Mouse (Mus musculus) neural tube, embryonic 13.5 days (tissue): ENCODE measurements around the gene Olfr873. TPM values are rescaled to one million over a fixed set of nuclear protein-coding genes. Genes with fewer than 3 reads are reported as not detected.
"Not testable (repeated sequence)": the region's sequence is repeated elsewhere in the genome, so short reads cannot be mapped to it uniquely, and the experiment has no call there.

Source experiments
- ATAC-seq: fragments of 200-750 bp; cut with Nextera tagmentation; 2 replicates; pipeline ENCODE4 v1.8.0; 2017; ENCODE audit warnings: low read depth, mild to moderate bottlenecking, moderate TSS enrichment, moderate library complexity
- H3K27ac ChIP-seq: fragments of 300-500 bp; sonication (generic); replicated peaks from 2 replicates; pipeline ENCODE4 v1.5.1; 2015; ENCODE audit warnings: moderate library complexity, mild to moderate bottlenecking, inconsistent platforms
- H3K27me3 ChIP-seq: fragments of 300-500 bp; sonication (generic); 2 replicates; pipeline ENCODE4 v1.6.1; 2015; ENCODE audit warnings: mild to moderate bottlenecking, inconsistent platforms
- H3K36me3 ChIP-seq: fragments of 300-500 bp; sonication (generic); 2 replicates; pipeline ENCODE4 v1.6.1; 2015; ENCODE audit warnings: mild to moderate bottlenecking, inconsistent platforms
- H3K4me1 ChIP-seq: fragments of 300-500 bp; sonication (generic); replicated peaks from 2 replicates; pipeline ENCODE4 v1.6.1; 2015; ENCODE audit warnings: inconsistent platforms
- H3K4me2 ChIP-seq: fragments of 300-500 bp; sonication (generic); 2 replicates; pipeline ENCODE4 v1.6.1; 2015; ENCODE audit warnings: inconsistent platforms, mild to moderate bottlenecking, moderate library complexity
- H3K4me3 ChIP-seq: fragments of 300-500 bp; sonication (generic); 2 replicates; pipeline ENCODE4 v1.5.1; 2015; ENCODE audit warnings: mild to moderate bottlenecking, inconsistent platforms
- H3K9ac ChIP-seq: fragments of 300-500 bp; sonication (generic); 2 replicates; pipeline ENCODE4 v1.6.1; 2015; ENCODE audit warnings: moderate library complexity, mild to moderate bottlenecking, inconsistent platforms
- H3K9me3 ChIP-seq: fragments of 300-500 bp; sonication (generic); 2 replicates; pipeline ENCODE4 v1.6.1; 2016; ENCODE audit warnings: inconsistent platforms
- WGBS: fragments of 180-500 bp; shearing (Covaris S2); methylation state at CpG from one replicate; pipeline ENCODE4 v1.1.7; 2015; 5-methylcytosine and 5-hydroxymethylcytosine counted together
- polyA plus RNA-seq: library from polyadenylated mRNA; unstranded; fragments of >200 nt; fragmentation: Nextera tagmentation; extraction: Ambion mirVana; gene quantifications from 2 replicates; pipeline ENCODE4 v1.2.1, GENCODE M21; 2015

Olfr873 gene
- polyA plus RNA-seq = not detected in 2 replicates

DNA sequence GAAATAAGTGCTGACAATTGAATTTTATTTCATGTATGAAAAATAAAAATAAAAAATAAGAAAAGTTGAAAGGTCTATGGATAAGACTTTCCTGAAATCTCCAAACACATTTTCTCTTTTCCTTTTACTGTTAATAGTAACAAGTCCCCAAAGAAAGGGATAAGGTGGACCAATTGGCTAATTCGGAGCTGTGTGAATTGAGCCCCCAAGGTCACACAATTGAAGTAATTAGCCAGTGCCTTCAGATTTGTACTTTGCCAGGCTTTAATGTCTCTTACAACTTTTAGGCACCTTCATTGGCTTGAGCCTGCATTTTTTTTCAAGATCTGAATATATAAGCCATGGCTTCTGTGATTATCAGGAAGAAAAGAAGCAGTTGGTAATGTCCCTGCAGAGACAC is at the start of gene Olfr873:
TSS of gene Olfr873 (plus strand) at position 301 of the 400 bp plus-strand sequence.
- Histone ChIP-seq H3K4me1 (no peaks in the 10 kb centered on the region), H3K9me3 (peaks cover 6% of the 10 kb centered on the region; the same call in 1 of the 2 replicates), H3K27me3 (no peaks in the 10 kb centered on the region), H3K36me3 (no peaks in the 10 kb centered on the region), H3K4me3 (no peak within 1 kb of the TSS), H3K27ac (no peak within 1 kb of the TSS), H3K4me2 (no peak within 1 kb of the TSS), H3K9ac (no peak within 1 kb of the TSS)
- 95% methylated on average over 1 of the region's 1 CpGs for WGBS
- no peak for ATAC-seq

- H3K27ac ChIP-seq = no peak within 1 kb of the TSS
- H3K4me3 ChIP-seq = no peak within 1 kb of the TSS
- H3K36me3 ChIP-seq = no peaks in the 10 kb centered on the region
- ATAC-seq = no peak
- 82% methylated on average over 1 of the region's 1 CpGs for WGBS
- no peak within 1 kb of the TSS for H3K4me2 ChIP-seq
- H3K9ac ChIP-seq = no peak within 1 kb of the TSS
- no peaks in the 10 kb centered on the region for H3K27me3 ChIP-seq
- no peaks in the 10 kb centered on the region for H3K4me1 ChIP-seq
- no peaks in the 10 kb centered on the region for H3K9me3 ChIP-seq
These were observed 16.3 kb upstream of the Olfr873 start, which contains the start of gene Olfr39 for GRCm38 (mm10) chr9:20282051-20282450. TSS of gene Olfr39 (plus strand) at chr9:20282351.

DNA sequence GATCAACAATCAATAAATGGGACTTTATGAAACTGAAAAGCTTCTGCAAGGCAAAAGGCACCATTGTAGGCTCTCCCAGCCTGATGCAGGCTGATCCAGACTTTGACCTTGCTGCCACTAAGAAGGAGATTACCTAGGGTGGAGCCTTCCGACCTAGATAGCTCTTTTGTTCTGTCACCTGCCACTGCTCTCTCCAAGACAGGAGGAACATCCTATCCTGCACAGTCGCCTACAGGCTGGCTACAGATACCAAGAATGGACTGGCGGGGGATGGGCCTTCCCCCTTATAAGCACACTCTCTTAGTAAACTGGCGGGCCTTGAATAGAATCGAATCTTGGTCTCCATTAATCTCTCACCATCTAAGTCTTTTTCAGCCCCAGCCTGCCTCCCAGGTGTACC is 2.8 kb upstream of the Olfr873 start:
- not testable (repeated sequence) for H3K36me3 ChIP-seq, H3K27me3 ChIP-seq, H3K4me2 ChIP-seq, H3K4me3 ChIP-seq, H3K9me3 ChIP-seq, H3K9ac ChIP-seq, ATAC-seq, H3K4me1 ChIP-seq, H3K27ac ChIP-seq
- WGBS = 84% methylated on average over 5 of the region's 5 CpGs

DNA sequence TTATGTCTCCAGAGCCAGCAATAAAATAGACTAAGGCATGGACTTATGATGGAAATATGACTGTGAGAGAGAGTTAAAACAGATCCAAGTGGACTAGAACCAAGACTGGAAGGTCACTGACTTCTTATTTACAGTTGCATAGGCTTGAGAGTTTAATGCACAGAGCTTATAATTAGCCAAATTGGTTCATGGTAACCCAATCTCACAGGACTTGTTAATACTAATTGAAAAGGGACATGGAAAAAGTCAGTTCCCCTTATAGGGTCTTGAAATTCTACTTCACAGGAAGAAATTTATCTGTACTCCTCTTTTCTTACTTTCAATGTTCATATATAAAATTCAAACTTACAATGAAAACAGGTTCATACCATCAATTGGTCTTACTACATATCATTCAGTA is 37.7 kb downstream of the Olfr873 start, which contains the start of gene Olfr18:
TSS of gene Olfr18 (minus strand) at position 101 of the 400 bp plus-strand sequence.
- Histone ChIP-seq H3K27me3 (no peaks in the 10 kb centered on the region), H3K36me3 (no peaks in the 10 kb centered on the region), H3K4me3 (no peak within 1 kb of the TSS), H3K9me3 (no peaks in the 10 kb centered on the region), H3K9ac (no peak within 1 kb of the TSS), H3K4me2 (no peak within 1 kb of the TSS), H3K4me1 (no peaks in the 10 kb centered on the region), H3K27ac (no peak within 1 kb of the TSS)
- ATAC-seq = no peak

- no peak overlapping the region for H3K4me3 ChIP-seq
- H3K36me3 ChIP-seq = peaks cover 59% of the 10 kb centered on the region
These were observed 50.2 kb downstream of the Olfr873 start for GRCm38 (mm10) chr9:20348501-20348900.

More at GRCm38 (mm10) chr9:20348501-20348900, 50.2 kb downstream of the Olfr873 start:
- ATAC-seq = no peak
- no peak overlapping the region for H3K4me2 ChIP-seq
- H3K9ac ChIP-seq = no peak overlapping the region
- no peak overlapping the region for H3K27ac ChIP-seq
- WGBS = 92% methylated on average over 4 of the region's 4 CpGs
- peaks cover 7% of the 10 kb centered on the region; the same call in 1 of the 2 replicates for H3K9me3 ChIP-seq
- H3K27me3 ChIP-seq = no peaks in the 10 kb centered on the region
- H3K4me1 ChIP-seq = no peaks in the 10 kb centered on the region

Other genes starting within 250 kb of the Olfr873 start
- gene Olfr867, start 241.0 kb upstream of the Olfr873 start, polyA plus RNA-seq = not detected in 2 replicates
- gene Olfr868, start 199.9 kb upstream of the Olfr873 start, polyA plus RNA-seq = not detected in 2 replicates
- gene Olfr869, start 169.5 kb upstream of the Olfr873 start, polyA plus RNA-seq = not detected in 2 replicates
- not detected in 2 replicates for gene Olfr870, start 124.5 kb upstream of the Olfr873 start, polyA plus RNA-seq
- gene Olfr871, start 86.3 kb upstream of the Olfr873 start, polyA plus RNA-seq = not detected in 2 replicates
- gene Olfr872, start 61.4 kb upstream of the Olfr873 start, polyA plus RNA-seq = not detected in 2 replicates
- not detected in 2 replicates for gene Olfr39, start 16.2 kb upstream of the Olfr873 start, polyA plus RNA-seq
- 0.13 TPM in 1 of 2 replicates, not detected in the other for gene Olfr18, start 37.6 kb downstream of the Olfr873 start, polyA plus RNA-seq
- gene Zfp560, start 86.6 kb downstream of the Olfr873 start, polyA plus RNA-seq = 33.4 and 39.7 TPM in 2 replicates
- gene Zfp26, start 161.6 kb downstream of the Olfr873 start, polyA plus RNA-seq = 15.2 and 15.3 TPM in 2 replicates
- 29.3 and 30.4 TPM in 2 replicates for gene Zfp426, start 194.2 kb downstream of the Olfr873 start, polyA plus RNA-seq
- gene Zfp266, start 222.9 kb downstream of the Olfr873 start, polyA plus RNA-seq = 107 and 129 TPM in 2 replicates